Mouse (Mus musculus) C2C12 (cell line): ENCODE data around the gene Bnip2.

Experiments used
- CTCF ChIP-seq: IDR thresholded peaks from one replicate; pipeline ENCODE4 v1.5.1; 2011; ENCODE audit not compliant: control insufficient read depth, insufficient read depth, insufficient read length
- MAX ChIP-seq: IDR thresholded peaks from one replicate; pipeline ENCODE4 v1.6.1; 2011; ENCODE audit warnings: mild to moderate bottlenecking, control low read depth
- MYOD1 ChIP-seq: IDR thresholded peaks from one replicate; pipeline ENCODE4 v1.6.1; 2011; ENCODE audit warnings: low read depth; ENCODE audit not compliant: control insufficient read depth, insufficient read length
- MYOG ChIP-seq: IDR thresholded peaks from one replicate; pipeline ENCODE4 v1.6.1; 2011; ENCODE audit not compliant: control insufficient read depth, insufficient read length; ENCODE audit errors: extremely low read depth
- USF1 ChIP-seq: IDR thresholded peaks from one replicate; pipeline ENCODE4 v1.6.1; 2011; ENCODE audit warnings: low read depth, mild to moderate bottlenecking, control low read depth, moderate library complexity

DNA sequence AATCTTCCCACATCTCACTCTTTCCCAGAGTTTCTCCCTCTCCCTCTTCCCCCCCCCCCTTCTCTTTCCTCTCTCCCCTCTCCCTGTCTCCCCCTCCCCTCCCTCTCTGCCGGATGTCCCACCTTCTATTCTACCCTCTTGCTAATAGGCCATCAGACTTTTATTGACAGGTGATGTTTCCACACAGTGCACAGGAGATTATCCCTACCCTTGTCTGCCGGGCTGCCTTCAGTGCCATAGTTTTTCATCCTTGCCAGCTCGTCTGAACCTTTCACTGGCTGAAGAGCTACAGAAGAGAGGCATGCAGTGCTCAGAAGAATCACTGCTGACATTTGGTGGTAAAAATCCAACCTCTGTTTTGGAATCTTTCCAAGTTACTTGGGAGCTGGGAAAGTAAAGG is 64.1 kb downstream of the Bnip2 start:
- TF ChIP-seq MYOD1 (no peak), CTCF (no peak), MYOG (no peak), USF1 (no peak), MAX (no peak)
